Mouse (Mus musculus): Measurements from ENCODE around the gene Rap2b. TPM values are rescaled to one million over a fixed set of nuclear protein-coding genes. Genes with fewer than 3 reads are reported as not detected.

The Rap2b gene
- polyA plus RNA-seq (2012; ENCODE audit: insufficient read depth, insufficient read length, missing spikeins) = 62.7 and 64.1 TPM in 2 replicates

GRCm38 (mm10) chr3:61361338-61361737 is at the start of gene Rap2b:
TSS of gene Rap2b (plus strand) at chr3:61361638.
- peak within 1 kb of the TSS; percentile 92 for H3K27ac ChIP-seq (ENCODE audit: insufficient read depth, low read depth, low read length)
- TF ChIP-seq POLR2A (IDR thresholded peaks at IDR 0.05; ENCODE audit: borderline replicate concordance, low read depth, low read length) = no peak
- TF ChIP-seq CTCF (IDR thresholded peaks at IDR 0.05; ENCODE audit: low read depth, low read length) = no peak
- H3K4me3 ChIP-seq (ENCODE audit: insufficient read depth, low read length) = no peak within 1 kb of the TSS
- peaks cover 11% of the 10 kb centered on the region for H3K4me1 ChIP-seq (ENCODE audit: control insufficient read depth, insufficient read depth, low read length)

GRCm38 (mm10) chr3:61315002-61315401 is 46.4 kb upstream of the Rap2b start:
- Histone ChIP-seq H3K4me1 (ENCODE audit: control insufficient read depth, insufficient read depth, low read length) (peaks cover 12% of the 10 kb centered on the region), H3K27ac (ENCODE audit: insufficient read depth, low read depth, low read length) (no peak overlapping the region), H3K4me3 (ENCODE audit: insufficient read depth, low read length) (no peak overlapping the region)
- no peak for TF ChIP-seq CTCF (IDR thresholded peaks at IDR 0.05; ENCODE audit: low read depth, low read length)
- no peak for TF ChIP-seq POLR2A (IDR thresholded peaks at IDR 0.05; ENCODE audit: borderline replicate concordance, low read depth, low read length)

- Histone ChIP-seq H3K4me3 (ENCODE audit: insufficient read depth, low read length) (no peak overlapping the region), H3K27ac (ENCODE audit: insufficient read depth, low read depth, low read length) (no peak overlapping the region), H3K4me1 (ENCODE audit: control insufficient read depth, insufficient read depth, low read length) (peaks cover 12% of the 10 kb centered on the region)
- TF ChIP-seq POLR2A (IDR thresholded peaks at IDR 0.05; ENCODE audit: borderline replicate concordance, low read depth, low read length) (no peak), CTCF (IDR thresholded peaks at IDR 0.05; ENCODE audit: low read depth, low read length) (no peak)
Measured at GRCm38 (mm10) chr3:61320031-61320430, 41.4 kb upstream of the Rap2b start.

- Histone ChIP-seq H3K4me1 (ENCODE audit: control insufficient read depth, insufficient read depth, low read length) (peaks cover 12% of the 10 kb centered on the region), H3K4me3 (ENCODE audit: insufficient read depth, low read length) (no peak overlapping the region), H3K27ac (ENCODE audit: insufficient read depth, low read depth, low read length) (no peak overlapping the region)
- TF ChIP-seq POLR2A (IDR thresholded peaks at IDR 0.05; ENCODE audit: borderline replicate concordance, low read depth, low read length) (no peak), CTCF (IDR thresholded peaks at IDR 0.05; ENCODE audit: low read depth, low read length) (no peak)
Measured at GRCm38 (mm10) chr3:61321632-61322031, 39.8 kb upstream of the Rap2b start.

- H3K4me3 ChIP-seq (ENCODE audit: insufficient read depth, low read length) = no peak overlapping the region
- TF ChIP-seq CTCF (IDR thresholded peaks at IDR 0.05; ENCODE audit: low read depth, low read length) (no peak), POLR2A (IDR thresholded peaks at IDR 0.05; ENCODE audit: borderline replicate concordance, low read depth, low read length) (no peak)
- H3K4me1 ChIP-seq (ENCODE audit: control insufficient read depth, insufficient read depth, low read length) = peaks cover 3% of the 10 kb centered on the region
- H3K27ac ChIP-seq (ENCODE audit: insufficient read depth, low read depth, low read length) = no peak overlapping the region
Measured at GRCm38 (mm10) chr3:61336205-61336604, 25.2 kb upstream of the Rap2b start.

- no peak overlapping the region for H3K27ac ChIP-seq (ENCODE audit: insufficient read depth, low read depth, low read length)
- H3K4me3 ChIP-seq (ENCODE audit: insufficient read depth, low read length) = no peak overlapping the region
- TF ChIP-seq POLR2A (IDR thresholded peaks at IDR 0.05; ENCODE audit: borderline replicate concordance, low read depth, low read length) = no peak
- TF ChIP-seq CTCF (IDR thresholded peaks at IDR 0.05; ENCODE audit: low read depth, low read length) = no peak
- peaks cover 3% of the 10 kb centered on the region for H3K4me1 ChIP-seq (ENCODE audit: control insufficient read depth, insufficient read depth, low read length)
Measured at GRCm38 (mm10) chr3:61337230-61337629, 24.2 kb upstream of the Rap2b start.

- H3K4me1 ChIP-seq (ENCODE audit: control insufficient read depth, insufficient read depth, low read length) = peaks cover 17% of the 10 kb centered on the region
- TF ChIP-seq CTCF (IDR thresholded peaks at IDR 0.05; ENCODE audit: low read depth, low read length) (no peak), POLR2A (IDR thresholded peaks at IDR 0.05; ENCODE audit: borderline replicate concordance, low read depth, low read length) (no peak)
- no peak overlapping the region for H3K27ac ChIP-seq (ENCODE audit: insufficient read depth, low read depth, low read length)
- no peak overlapping the region for H3K4me3 ChIP-seq (ENCODE audit: insufficient read depth, low read length)
Measured at GRCm38 (mm10) chr3:61340321-61340720, 21.1 kb upstream of the Rap2b start.

- H3K4me3 ChIP-seq (ENCODE audit: insufficient read depth, low read length) = no peak overlapping the region
- no peak for TF ChIP-seq CTCF (IDR thresholded peaks at IDR 0.05; ENCODE audit: low read depth, low read length)
- no peak for TF ChIP-seq POLR2A (IDR thresholded peaks at IDR 0.05; ENCODE audit: borderline replicate concordance, low read depth, low read length)
- peaks cover 24% of the 10 kb centered on the region for H3K4me1 ChIP-seq (ENCODE audit: control insufficient read depth, insufficient read depth, low read length)
- no peak overlapping the region for H3K27ac ChIP-seq (ENCODE audit: insufficient read depth, low read depth, low read length)
Measured at GRCm38 (mm10) chr3:61344031-61344430, 17.4 kb upstream of the Rap2b start.

- TF ChIP-seq POLR2A (IDR thresholded peaks at IDR 0.05; ENCODE audit: borderline replicate concordance, low read depth, low read length) = no peak
- TF ChIP-seq CTCF (IDR thresholded peaks at IDR 0.05; ENCODE audit: low read depth, low read length) = no peak
- H3K4me3 ChIP-seq (ENCODE audit: insufficient read depth, low read length) = no peak overlapping the region
Measured at GRCm38 (mm10) chr3:61345636-61346035, 15.8 kb upstream of the Rap2b start.

GRCm38 (mm10) chr3:61348036-61348614 is 13.3 kb upstream of the Rap2b start:
- peaks cover 20% of the 10 kb centered on the region for H3K4me1 ChIP-seq (ENCODE audit: control insufficient read depth, insufficient read depth, low read length)
- no peak overlapping the region for H3K27ac ChIP-seq (ENCODE audit: insufficient read depth, low read depth, low read length)
- no peak overlapping the region for H3K4me3 ChIP-seq (ENCODE audit: insufficient read depth, low read length)
- no peak for TF ChIP-seq POLR2A (IDR thresholded peaks at IDR 0.05; ENCODE audit: borderline replicate concordance, low read depth, low read length)
- no peak for TF ChIP-seq CTCF (IDR thresholded peaks at IDR 0.05; ENCODE audit: low read depth, low read length)

More at GRCm38 (mm10) chr3:61345636-61346035, 15.8 kb upstream of the Rap2b start:
- Histone ChIP-seq H3K27ac (ENCODE audit: insufficient read depth, low read depth, low read length) (no peak overlapping the region), H3K4me1 (ENCODE audit: control insufficient read depth, insufficient read depth, low read length) (peaks cover 20% of the 10 kb centered on the region)

Data from bone marrow macrophage, adult 2 months (primary cell).